Mouse (Mus musculus): ENCODE measurements at regions not wholly inside any gene's neighbourhood (a gene's known extent, or its start where the extent isn't known, plus 50 kb on each side); places are given as distances from the start of the nearest gene placed in this dataset.

GRCm38 (mm10) chr3:38820787-38821186 is 66.0 kb upstream of the Fat4 start:
- H3K4me1 ChIP-seq (ENCODE audit: control insufficient read depth, insufficient read depth, low read length) = no peaks in the 10 kb centered on the region
- WGBS = 57% methylated on average over 9 of the region's 9 CpGs
- no peaks in the 10 kb centered on the region for H3K9me3 ChIP-seq (ENCODE audit: control insufficient read depth, low read length)
- no peak overlapping the region for H3K4me3 ChIP-seq (ENCODE audit: low read depth, low read length)
- H3K27me3 ChIP-seq (ENCODE audit: control insufficient read depth, insufficient read depth, low read length) = no peaks in the 10 kb centered on the region
- no peak overlapping the region for H3K4me2 ChIP-seq (ENCODE audit: low read depth, severe bottlenecking)
- ATAC-seq (ENCODE audit: insufficient number of reproducible peaks, low FRiP score, low TSS enrichment, low read depth) (no peak), DNase-seq (ENCODE audit: low spot score) (peak; percentile 26)
- H3K36me3 ChIP-seq (ENCODE audit: control insufficient read depth, insufficient read depth, low read length) = no peaks in the 10 kb centered on the region
- no peak overlapping the region for H3K27ac ChIP-seq (replicated peaks; ENCODE audit: low read depth, low read length)
- H3K9ac ChIP-seq (ENCODE audit: low read length) = no peak overlapping the region

GRCm38 (mm10) chr3:38820315-38820714 is 66.4 kb upstream of the Fat4 start:
- ATAC-seq (ENCODE audit: insufficient number of reproducible peaks, low FRiP score, low TSS enrichment, low read depth) (no peak), DNase-seq (ENCODE audit: low spot score) (no peak)
- Histone ChIP-seq H3K27ac (replicated peaks; ENCODE audit: low read depth, low read length) (no peak overlapping the region), H3K36me3 (ENCODE audit: control insufficient read depth, insufficient read depth, low read length) (no peaks in the 10 kb centered on the region), H3K9ac (ENCODE audit: low read length) (no peak overlapping the region), H3K4me3 (ENCODE audit: low read depth, low read length) (no peak overlapping the region), H3K4me1 (ENCODE audit: control insufficient read depth, insufficient read depth, low read length) (no peaks in the 10 kb centered on the region), H3K9me3 (ENCODE audit: control insufficient read depth, low read length) (no peaks in the 10 kb centered on the region), H3K27me3 (ENCODE audit: control insufficient read depth, insufficient read depth, low read length) (no peaks in the 10 kb centered on the region), H3K4me2 (ENCODE audit: low read depth, severe bottlenecking) (no peak overlapping the region)
- WGBS = 89% methylated on average over 7 of the region's 7 CpGs

GRCm38 (mm10) chr3:38817651-38818050 is 69.1 kb upstream of the Fat4 start:
- no peak overlapping the region for H3K9ac ChIP-seq (ENCODE audit: low read length)
- H3K27ac ChIP-seq (replicated peaks; ENCODE audit: low read depth, low read length) = no peak overlapping the region
- H3K9me3 ChIP-seq (ENCODE audit: control insufficient read depth, low read length) = no peaks in the 10 kb centered on the region
- no peak for DNase-seq (ENCODE audit: low spot score)
- H3K4me2 ChIP-seq (ENCODE audit: low read depth, severe bottlenecking) = no peak overlapping the region
- WGBS = 90% methylated on average over 5 of the region's 5 CpGs
- H3K36me3 ChIP-seq (ENCODE audit: control insufficient read depth, insufficient read depth, low read length) = no peaks in the 10 kb centered on the region
- no peak overlapping the region for H3K4me3 ChIP-seq (ENCODE audit: low read depth, low read length)
- no peaks in the 10 kb centered on the region for H3K4me1 ChIP-seq (ENCODE audit: control insufficient read depth, insufficient read depth, low read length)
- no peaks in the 10 kb centered on the region for H3K27me3 ChIP-seq (ENCODE audit: control insufficient read depth, insufficient read depth, low read length)
- no peak for ATAC-seq (ENCODE audit: insufficient number of reproducible peaks, low FRiP score, low TSS enrichment, low read depth)

- Histone ChIP-seq H3K4me1 (ENCODE audit: control insufficient read depth, insufficient read depth, low read length) (no peaks in the 10 kb centered on the region), H3K9ac (ENCODE audit: low read length) (no peak overlapping the region), H3K27ac (replicated peaks; ENCODE audit: low read depth, low read length) (no peak overlapping the region), H3K36me3 (ENCODE audit: control insufficient read depth, insufficient read depth, low read length) (no peaks in the 10 kb centered on the region), H3K4me3 (ENCODE audit: low read depth, low read length) (no peak overlapping the region), H3K27me3 (ENCODE audit: control insufficient read depth, insufficient read depth, low read length) (no peaks in the 10 kb centered on the region), H3K9me3 (ENCODE audit: control insufficient read depth, low read length) (no peaks in the 10 kb centered on the region), H3K4me2 (ENCODE audit: low read depth, severe bottlenecking) (no peak overlapping the region)
- 77% methylated on average over 4 of the region's 4 CpGs for WGBS
- ATAC-seq (ENCODE audit: insufficient number of reproducible peaks, low FRiP score, low TSS enrichment, low read depth) (no peak), DNase-seq (ENCODE audit: low spot score) (no peak)
Observed at GRCm38 (mm10) chr3:38812457-38812856, 74.3 kb upstream of the Fat4 start.

- Histone ChIP-seq H3K36me3 (ENCODE audit: control insufficient read depth, insufficient read depth, low read length) (no peaks in the 10 kb centered on the region), H3K9ac (ENCODE audit: low read length) (no peak overlapping the region), H3K27me3 (ENCODE audit: control insufficient read depth, insufficient read depth, low read length) (no peaks in the 10 kb centered on the region), H3K27ac (replicated peaks; ENCODE audit: low read depth, low read length) (no peak overlapping the region), H3K9me3 (ENCODE audit: control insufficient read depth, low read length) (no peaks in the 10 kb centered on the region), H3K4me3 (ENCODE audit: low read depth, low read length) (no peak overlapping the region), H3K4me2 (ENCODE audit: low read depth, severe bottlenecking) (no peak overlapping the region), H3K4me1 (ENCODE audit: control insufficient read depth, insufficient read depth, low read length) (no peaks in the 10 kb centered on the region)
- ATAC-seq (ENCODE audit: insufficient number of reproducible peaks, low FRiP score, low TSS enrichment, low read depth) (no peak), DNase-seq (ENCODE audit: low spot score) (no peak)
- 87% methylated on average over 8 of the region's 8 CpGs for WGBS
Observed at GRCm38 (mm10) chr3:38811635-38812034, 75.1 kb upstream of the Fat4 start.

GRCm38 (mm10) chr3:38806469-38807055 is 80.2 kb upstream of the Fat4 start:
- Histone ChIP-seq H3K27ac (replicated peaks; ENCODE audit: low read depth, low read length) (no peak overlapping the region), H3K4me2 (ENCODE audit: low read depth, severe bottlenecking) (no peak overlapping the region), H3K9ac (ENCODE audit: low read length) (no peak overlapping the region), H3K27me3 (ENCODE audit: control insufficient read depth, insufficient read depth, low read length) (no peaks in the 10 kb centered on the region), H3K4me3 (ENCODE audit: low read depth, low read length) (no peak overlapping the region), H3K36me3 (ENCODE audit: control insufficient read depth, insufficient read depth, low read length) (no peaks in the 10 kb centered on the region), H3K9me3 (ENCODE audit: control insufficient read depth, low read length) (no peaks in the 10 kb centered on the region), H3K4me1 (ENCODE audit: control insufficient read depth, insufficient read depth, low read length) (no peaks in the 10 kb centered on the region)
- WGBS = 52% methylated on average over 1 of the region's 1 CpGs
- ATAC-seq (ENCODE audit: insufficient number of reproducible peaks, low FRiP score, low TSS enrichment, low read depth) (no peak), DNase-seq (ENCODE audit: low spot score) (no peak)

GRCm38 (mm10) chr3:38806036-38806435 is 80.7 kb upstream of the Fat4 start:
- H3K4me3 ChIP-seq (ENCODE audit: low read depth, low read length) = no peak overlapping the region
- H3K27me3 ChIP-seq (ENCODE audit: control insufficient read depth, insufficient read depth, low read length) = no peaks in the 10 kb centered on the region
- no peaks in the 10 kb centered on the region for H3K36me3 ChIP-seq (ENCODE audit: control insufficient read depth, insufficient read depth, low read length)
- DNase-seq (ENCODE audit: low spot score) (peak; percentile 21), ATAC-seq (ENCODE audit: insufficient number of reproducible peaks, low FRiP score, low TSS enrichment, low read depth) (no peak)
- H3K9me3 ChIP-seq (ENCODE audit: control insufficient read depth, low read length) = no peaks in the 10 kb centered on the region
- H3K27ac ChIP-seq (replicated peaks; ENCODE audit: low read depth, low read length) = no peak overlapping the region
- no peak overlapping the region for H3K4me2 ChIP-seq (ENCODE audit: low read depth, severe bottlenecking)
- H3K9ac ChIP-seq (ENCODE audit: low read length) = no peak overlapping the region
- WGBS = 56% methylated on average over 5 of the region's 5 CpGs
- H3K4me1 ChIP-seq (ENCODE audit: control insufficient read depth, insufficient read depth, low read length) = no peaks in the 10 kb centered on the region

- ATAC-seq (ENCODE audit: insufficient number of reproducible peaks, low FRiP score, low TSS enrichment, low read depth) = no peak
- no peak overlapping the region for H3K4me2 ChIP-seq (ENCODE audit: low read depth, severe bottlenecking)
- no peaks in the 10 kb centered on the region for H3K36me3 ChIP-seq (ENCODE audit: control insufficient read depth, insufficient read depth, low read length)
- no peaks in the 10 kb centered on the region for H3K27me3 ChIP-seq (ENCODE audit: control insufficient read depth, insufficient read depth, low read length)
- H3K9me3 ChIP-seq (ENCODE audit: control insufficient read depth, low read length) = no peaks in the 10 kb centered on the region
- 88% methylated on average over 11 of the region's 11 CpGs for WGBS
- no peak overlapping the region for H3K9ac ChIP-seq (ENCODE audit: low read length)
- DNase-seq (ENCODE audit: low spot score) = peak; percentile 16
- no peak overlapping the region for H3K4me3 ChIP-seq (ENCODE audit: low read depth, low read length)
- no peak overlapping the region for H3K27ac ChIP-seq (replicated peaks; ENCODE audit: low read depth, low read length)
- H3K4me1 ChIP-seq (ENCODE audit: control insufficient read depth, insufficient read depth, low read length) = no peaks in the 10 kb centered on the region
Observed at GRCm38 (mm10) chr3:38795646-38796301, 91.0 kb upstream of the Fat4 start.

GRCm38 (mm10) chr3:38793221-38793620 is 93.5 kb upstream of the Fat4 start:
- H3K4me1 ChIP-seq (ENCODE audit: control insufficient read depth, insufficient read depth, low read length) = no peaks in the 10 kb centered on the region
- H3K9me3 ChIP-seq (ENCODE audit: control insufficient read depth, low read length) = no peaks in the 10 kb centered on the region
- no peak for ATAC-seq (ENCODE audit: insufficient number of reproducible peaks, low FRiP score, low TSS enrichment, low read depth)
- H3K9ac ChIP-seq (ENCODE audit: low read length) = no peak overlapping the region
- no peaks in the 10 kb centered on the region for H3K27me3 ChIP-seq (ENCODE audit: control insufficient read depth, insufficient read depth, low read length)
- no peak overlapping the region for H3K4me3 ChIP-seq (ENCODE audit: low read depth, low read length)
- no peaks in the 10 kb centered on the region for H3K36me3 ChIP-seq (ENCODE audit: control insufficient read depth, insufficient read depth, low read length)
- DNase-seq (ENCODE audit: low spot score) = peak; percentile 5
- H3K4me2 ChIP-seq (ENCODE audit: low read depth, severe bottlenecking) = no peak overlapping the region
- 87% methylated on average over 3 of the region's 3 CpGs for WGBS
- no peak overlapping the region for H3K27ac ChIP-seq (replicated peaks; ENCODE audit: low read depth, low read length)

Measured in limb, embryonic 11.5 days (tissue).